Mouse (Mus musculus): ENCODE measurements at regions not wholly inside any gene's neighbourhood (a gene's known extent, or its start where the extent isn't known, plus 50 kb on each side); places are given as distances from the start of the nearest gene placed in this dataset.
"Not testable (repeated sequence)": the region's sequence is repeated elsewhere in the genome, so short reads cannot be mapped to it uniquely, and the experiment has no call there.

- not testable (repeated sequence) for ATAC-seq (ENCODE audit: low read depth); H3K4me3 ChIP-seq (ENCODE audit: low read depth, low read length); DNase-seq (ENCODE audit: low spot score); H3K27ac ChIP-seq (replicated peaks; ENCODE audit: low read depth, low read length); H3K27me3 ChIP-seq (replicated peaks; ENCODE audit: control insufficient read depth, insufficient read depth, low read length); H3K4me2 ChIP-seq (ENCODE audit: low read depth, low read length); H3K9me3 ChIP-seq (ENCODE audit: control insufficient read depth, low read length); H3K9ac ChIP-seq (ENCODE audit: low read depth, low read length); H3K36me3 ChIP-seq (ENCODE audit: control insufficient read depth, insufficient read depth, low read length)
- H3K4me1 ChIP-seq (ENCODE audit: control insufficient read depth, insufficient read depth, low read length), result peaks cover 25% of the 10 kb centered on the region
- 94% methylated on average over 3 of the region's 3 CpGs for WGBS
Measured at GRCm38 (mm10) chr13:28837196-28837595, 116.3 kb downstream of the Sox4 start.

DNA sequence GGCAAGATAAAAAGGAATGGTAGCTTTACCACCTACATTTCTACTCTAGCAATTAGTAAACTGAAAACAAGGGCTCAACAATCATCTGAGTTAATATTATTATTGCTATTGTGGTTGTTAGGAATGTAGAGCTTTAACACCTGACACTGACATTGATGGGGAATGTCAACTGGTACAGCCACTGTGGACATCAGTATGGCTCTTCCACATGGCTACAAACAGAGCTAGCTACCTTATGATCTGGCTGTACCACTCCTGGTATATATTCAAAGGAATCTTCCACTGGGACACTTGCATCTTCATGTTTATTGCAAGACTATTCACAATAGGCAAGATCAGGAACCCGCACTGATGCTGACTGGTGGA lies 119.8 kb downstream of the Sox4 start:
- Histone ChIP-seq H3K4me1 (ENCODE audit: control insufficient read depth, insufficient read depth, low read length) (peaks cover 23% of the 10 kb centered on the region), H3K27me3 (replicated peaks; ENCODE audit: control insufficient read depth, insufficient read depth, low read length) (no peaks in the 10 kb centered on the region), H3K4me3 (ENCODE audit: low read depth, low read length) (no peak overlapping the region), H3K36me3 (ENCODE audit: control insufficient read depth, insufficient read depth, low read length) (no peaks in the 10 kb centered on the region), H3K9ac (ENCODE audit: low read depth, low read length) (no peak overlapping the region), H3K4me2 (ENCODE audit: low read depth, low read length) (no peak overlapping the region), H3K27ac (replicated peaks; ENCODE audit: low read depth, low read length) (0 out of 2 replicates have a peak overlapping the region, but pooled peaks have one; percentile 13), H3K9me3 (ENCODE audit: control insufficient read depth, low read length) (no peaks in the 10 kb centered on the region)
- no peak for ATAC-seq (ENCODE audit: low read depth)
- 95% methylated on average over 1 of the region's 1 CpGs for WGBS
- DNase-seq (ENCODE audit: low spot score), result no peak

GRCm38 (mm10) chr13:28832855-28833699 lies 120.4 kb downstream of the Sox4 start:
- Histone ChIP-seq H3K9me3 (ENCODE audit: control insufficient read depth, low read length) (no peaks in the 10 kb centered on the region), H3K4me1 (ENCODE audit: control insufficient read depth, insufficient read depth, low read length) (peaks cover 23% of the 10 kb centered on the region), H3K27me3 (replicated peaks; ENCODE audit: control insufficient read depth, insufficient read depth, low read length) (no peaks in the 10 kb centered on the region), H3K9ac (ENCODE audit: low read depth, low read length) (no peak overlapping the region), H3K36me3 (ENCODE audit: control insufficient read depth, insufficient read depth, low read length) (no peaks in the 10 kb centered on the region), H3K27ac (replicated peaks; ENCODE audit: low read depth, low read length) (0 out of 2 replicates have a peak overlapping the region, but pooled peaks have one; percentile 13), H3K4me2 (ENCODE audit: low read depth, low read length) (no peak overlapping the region), H3K4me3 (ENCODE audit: low read depth, low read length) (no peak overlapping the region)
- 45% methylated on average over 12 of the region's 12 CpGs for WGBS
- DNase-seq (ENCODE audit: low spot score), result no peak
- no peak for ATAC-seq (ENCODE audit: low read depth)

- no peaks in the 10 kb centered on the region for H3K9me3 ChIP-seq (ENCODE audit: control insufficient read depth, low read length)
- no peak overlapping the region for H3K4me2 ChIP-seq (ENCODE audit: low read depth, low read length)
- no peak for ATAC-seq (ENCODE audit: low read depth)
- 82% methylated on average over 7 of the region's 7 CpGs for WGBS
- H3K36me3 ChIP-seq (ENCODE audit: control insufficient read depth, insufficient read depth, low read length), result no peaks in the 10 kb centered on the region
- no peak overlapping the region for H3K9ac ChIP-seq (ENCODE audit: low read depth, low read length)
- DNase-seq (ENCODE audit: low spot score), result no peak
- H3K27me3 ChIP-seq (replicated peaks; ENCODE audit: control insufficient read depth, insufficient read depth, low read length), result no peaks in the 10 kb centered on the region
- H3K4me3 ChIP-seq (ENCODE audit: low read depth, low read length), result no peak overlapping the region
- H3K4me1 ChIP-seq (ENCODE audit: control insufficient read depth, insufficient read depth, low read length), result peaks cover 21% of the 10 kb centered on the region; the same call in 1 of the 2 replicates
- no peak overlapping the region for H3K27ac ChIP-seq (replicated peaks; ENCODE audit: low read depth, low read length)
Measured at GRCm38 (mm10) chr13:28826284-28826683, 127.2 kb downstream of the Sox4 start.

DNA sequence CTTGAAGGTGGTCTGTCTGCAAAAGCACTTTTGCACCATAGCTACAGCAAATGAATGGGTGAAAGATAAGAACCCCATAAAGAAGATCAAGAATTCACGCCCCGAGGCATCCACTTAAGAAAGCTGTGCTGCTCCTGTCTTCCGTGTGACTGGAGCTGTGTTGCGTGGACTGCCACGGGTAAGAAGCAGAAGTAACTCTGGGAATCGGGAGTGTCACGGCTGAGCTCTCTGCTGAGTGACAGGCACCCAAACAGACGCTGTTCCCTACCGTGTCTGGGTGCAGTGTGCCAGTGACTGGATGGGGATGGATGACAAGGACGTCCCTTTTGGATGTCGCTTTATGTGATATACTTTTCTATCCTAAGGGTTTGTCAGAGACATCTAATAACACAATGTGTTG lies 129.5 kb downstream of the Sox4 start:
- Histone ChIP-seq H3K9me3 (ENCODE audit: control insufficient read depth, low read length) (no peaks in the 10 kb centered on the region), H3K9ac (ENCODE audit: low read depth, low read length) (no peak overlapping the region), H3K4me1 (ENCODE audit: control insufficient read depth, insufficient read depth, low read length) (peaks cover 11% of the 10 kb centered on the region; the same call in 1 of the 2 replicates), H3K27ac (replicated peaks; ENCODE audit: low read depth, low read length) (no peak overlapping the region), H3K4me2 (ENCODE audit: low read depth, low read length) (no peak overlapping the region), H3K4me3 (ENCODE audit: low read depth, low read length) (no peak overlapping the region), H3K27me3 (replicated peaks; ENCODE audit: control insufficient read depth, insufficient read depth, low read length) (no peaks in the 10 kb centered on the region), H3K36me3 (ENCODE audit: control insufficient read depth, insufficient read depth, low read length) (no peaks in the 10 kb centered on the region)
- no peak for DNase-seq (ENCODE audit: low spot score)
- 52% methylated on average over 11 of the region's 11 CpGs for WGBS
- ATAC-seq (ENCODE audit: low read depth), result peak; percentile 53; the same call in 1 of the 2 replicates

DNA sequence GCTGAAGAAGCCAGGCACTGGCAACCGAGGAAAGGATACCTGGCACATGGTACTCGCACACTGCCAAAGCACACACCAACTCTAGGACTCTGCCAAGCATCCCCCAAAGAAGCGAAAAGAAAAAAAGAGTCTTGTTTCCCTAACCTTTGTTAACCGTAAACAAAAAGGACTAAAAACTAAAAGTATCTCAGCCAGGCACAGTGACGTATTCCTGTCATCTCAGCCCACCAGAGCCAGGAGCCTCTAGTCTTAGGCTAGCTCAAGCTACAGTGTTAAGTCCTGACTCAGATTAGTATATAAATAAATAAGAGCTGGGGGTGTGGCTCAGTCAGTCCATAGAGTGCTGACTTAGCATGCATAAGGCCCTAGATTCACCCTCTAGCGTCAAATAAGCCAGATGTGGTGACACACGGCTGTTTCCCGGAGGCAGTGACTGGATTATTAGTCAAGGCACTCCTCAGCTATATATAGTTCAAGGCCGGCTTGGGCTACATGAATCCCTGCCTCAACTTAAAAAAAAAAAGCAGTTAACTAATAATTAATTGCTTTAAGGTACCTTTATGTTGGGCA lies 130.1 kb downstream of the Sox4 start:
- ATAC-seq (ENCODE audit: low read depth), result no peak
- Histone ChIP-seq H3K27ac (replicated peaks; ENCODE audit: low read depth, low read length) (no peak overlapping the region), H3K27me3 (replicated peaks; ENCODE audit: control insufficient read depth, insufficient read depth, low read length) (no peaks in the 10 kb centered on the region), H3K4me3 (ENCODE audit: low read depth, low read length) (no peak overlapping the region), H3K4me2 (ENCODE audit: low read depth, low read length) (no peak overlapping the region), H3K36me3 (ENCODE audit: control insufficient read depth, insufficient read depth, low read length) (no peaks in the 10 kb centered on the region), H3K4me1 (ENCODE audit: control insufficient read depth, insufficient read depth, low read length) (peaks cover 11% of the 10 kb centered on the region; the same call in 1 of the 2 replicates), H3K9ac (ENCODE audit: low read depth, low read length) (no peak overlapping the region), H3K9me3 (ENCODE audit: control insufficient read depth, low read length) (no peaks in the 10 kb centered on the region)
- DNase-seq (ENCODE audit: low spot score), result no peak
- 77% methylated on average over 9 of the region's 9 CpGs for WGBS

DNA sequence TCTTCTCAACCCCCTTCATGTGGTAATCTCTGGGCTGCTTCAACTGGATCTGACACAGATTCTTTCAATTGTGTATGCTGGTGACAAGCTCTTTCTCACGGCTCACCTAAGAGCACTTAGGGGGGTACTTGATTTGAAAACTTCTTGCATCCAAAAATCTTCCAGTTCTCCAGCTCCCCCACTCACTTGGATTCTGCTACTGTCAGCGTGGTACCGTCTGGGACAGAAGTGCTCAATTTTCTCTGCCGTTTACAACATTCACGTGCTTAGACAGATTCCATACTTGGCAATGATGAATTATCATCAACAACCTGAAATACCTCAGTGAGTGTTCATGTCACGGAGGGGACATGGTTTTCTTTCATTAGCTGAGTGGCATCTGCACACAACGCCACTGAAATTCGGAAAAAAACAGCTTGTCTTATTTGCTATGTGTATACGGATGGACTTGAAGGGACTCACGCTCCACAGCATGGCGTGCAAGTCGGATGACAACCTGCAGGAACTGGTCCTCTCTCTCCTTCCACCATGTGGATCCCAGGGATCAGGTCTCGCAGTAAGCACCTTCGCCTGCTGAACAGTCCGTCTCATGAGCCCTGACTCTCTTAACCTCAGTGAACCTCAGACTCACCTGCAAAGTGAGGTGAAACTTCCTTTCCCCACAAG lies 132.5 kb downstream of the Sox4 start:
- H3K4me1 ChIP-seq (ENCODE audit: control insufficient read depth, insufficient read depth, low read length), result peaks cover 11% of the 10 kb centered on the region; the same call in 1 of the 2 replicates
- no peaks in the 10 kb centered on the region for H3K27me3 ChIP-seq (replicated peaks; ENCODE audit: control insufficient read depth, insufficient read depth, low read length)
- 69% methylated on average over 15 of the region's 15 CpGs for WGBS
- no peak overlapping the region for H3K27ac ChIP-seq (replicated peaks; ENCODE audit: low read depth, low read length)
- DNase-seq (ENCODE audit: low spot score) (no peak), ATAC-seq (ENCODE audit: low read depth) (no peak)
- H3K9me3 ChIP-seq (ENCODE audit: control insufficient read depth, low read length), result no peaks in the 10 kb centered on the region
- 0 out of 2 replicates have a peak, but pooled peaks cover 4% of the 10 kb centered on the region for H3K36me3 ChIP-seq (ENCODE audit: control insufficient read depth, insufficient read depth, low read length)
- no peak overlapping the region for H3K4me3 ChIP-seq (ENCODE audit: low read depth, low read length)
- no peak overlapping the region for H3K9ac ChIP-seq (ENCODE audit: low read depth, low read length)
- H3K4me2 ChIP-seq (ENCODE audit: low read depth, low read length), result no peak overlapping the region

GRCm38 (mm10) chr13:28814127-28814526 lies 139.4 kb downstream of the Sox4 start:
- Histone ChIP-seq H3K36me3 (ENCODE audit: control insufficient read depth, insufficient read depth, low read length) (0 out of 2 replicates have a peak, but pooled peaks cover 4% of the 10 kb centered on the region), H3K9ac (ENCODE audit: low read depth, low read length) (no peak overlapping the region), H3K27ac (replicated peaks; ENCODE audit: low read depth, low read length) (no peak overlapping the region), H3K4me2 (ENCODE audit: low read depth, low read length) (no peak overlapping the region), H3K9me3 (ENCODE audit: control insufficient read depth, low read length) (no peaks in the 10 kb centered on the region), H3K4me1 (ENCODE audit: control insufficient read depth, insufficient read depth, low read length) (peaks cover 28% of the 10 kb centered on the region), H3K4me3 (ENCODE audit: low read depth, low read length) (no peak overlapping the region), H3K27me3 (replicated peaks; ENCODE audit: control insufficient read depth, insufficient read depth, low read length) (no peaks in the 10 kb centered on the region)
- 67% methylated on average over 4 of the region's 4 CpGs for WGBS
- no peak for ATAC-seq (ENCODE audit: low read depth)
- no peak for DNase-seq (ENCODE audit: low spot score)

Measured in embryonic facial prominence, embryonic 14.5 days (tissue).